Mouse (Mus musculus): ENCODE data around the gene Gabrb3. TPM values are rescaled to one million over a fixed set of nuclear protein-coding genes. Genes with fewer than 3 reads are reported as not detected.

The Gabrb3 gene
- 1.7 and 3.4 TPM in 2 replicates for polyA plus RNA-seq (2015; fragmentation: Nextera tagmentation; extraction: Ambion mirVana)

- no peak for ATAC-seq (ENCODE audit: insufficient number of reproducible peaks, low FRiP score, low TSS enrichment, low read depth)
- Histone ChIP-seq H3K9ac (no peak within 1 kb of the TSS), H3K4me1 (no peaks in the 10 kb centered on the region), H3K27ac (replicated peaks) (no peak within 1 kb of the TSS), H3K9me3 (replicated peaks) (no peaks in the 10 kb centered on the region), H3K36me3 (no peaks in the 10 kb centered on the region), H3K4me2 (replicated peaks) (no peak within 1 kb of the TSS), H3K4me3 (replicated peaks) (no peak within 1 kb of the TSS), H3K27me3 (no peaks in the 10 kb centered on the region)
- 81% methylated on average over 2 of the region's 2 CpGs for WGBS
Measured at GRCm38 (mm10) chr7:57419392-57419791, at the start of gene Gabrb3. Gabrb3 (plus strand) TSS chr7:57419692.

GRCm38 (mm10) chr7:57384112-57384511 is 35.4 kb upstream of the Gabrb3 start:
- no peak overlapping the region for H3K4me3 ChIP-seq (replicated peaks)
- H3K27ac ChIP-seq (replicated peaks), result no peak overlapping the region
- H3K9me3 ChIP-seq (replicated peaks), result no peaks in the 10 kb centered on the region
- no peak overlapping the region for H3K4me2 ChIP-seq (replicated peaks)
- 0 out of 2 replicates have a peak, but pooled peaks have one; percentile 39 for ATAC-seq (ENCODE audit: insufficient number of reproducible peaks, low FRiP score, low TSS enrichment, low read depth)
- H3K36me3 ChIP-seq, result no peaks in the 10 kb centered on the region
- H3K9ac ChIP-seq, result no peak overlapping the region
- H3K27me3 ChIP-seq, result peaks cover 29% of the 10 kb centered on the region
- WGBS, result 13% methylated on average over 4 of the region's 4 CpGs
- H3K4me1 ChIP-seq, result peaks cover 11% of the 10 kb centered on the region; the same call in 1 of the 2 replicates

DNA sequence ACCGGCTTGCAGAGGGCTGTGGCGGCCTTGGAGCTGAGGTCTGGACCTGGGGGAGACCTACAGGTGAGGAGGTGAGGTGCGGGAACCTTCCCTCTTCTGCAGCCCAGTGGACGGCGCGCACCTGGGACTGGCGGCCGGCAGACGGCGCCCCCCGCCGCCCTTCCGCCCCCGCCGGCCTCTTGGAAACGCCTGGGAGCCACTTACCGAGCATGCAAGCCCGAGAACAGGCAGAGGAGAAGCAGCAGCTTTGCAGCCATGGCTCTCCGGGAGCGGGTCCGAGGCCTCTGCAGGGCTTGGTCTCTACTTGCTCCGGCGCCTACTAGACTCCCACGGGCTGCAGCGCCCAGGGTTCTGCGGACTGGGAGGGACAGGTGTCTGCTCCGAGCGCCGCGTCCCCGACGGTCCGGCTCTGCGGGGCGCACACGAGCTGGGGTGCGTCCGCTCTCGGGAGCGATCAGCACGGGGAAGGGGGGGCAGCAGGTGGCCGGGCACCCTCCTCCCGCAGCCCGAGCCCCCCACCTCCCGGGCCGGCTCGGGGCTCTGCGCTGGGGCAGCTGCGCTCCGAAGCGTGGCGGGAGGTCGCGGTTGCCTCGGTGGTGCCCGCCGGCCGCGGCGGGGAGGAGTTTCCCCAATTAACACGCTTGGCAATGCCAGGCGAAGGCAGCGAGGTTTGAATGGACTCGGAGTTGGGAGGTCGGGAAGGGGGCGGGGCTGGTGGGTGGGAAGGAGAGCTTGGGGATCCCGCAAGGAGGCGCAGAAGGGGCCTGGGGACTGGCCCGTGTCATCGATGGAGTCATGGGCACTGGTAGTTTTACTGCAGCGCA is 32.8 kb upstream of the Gabrb3 start, which contains the start of gene Gabrg3:
Gene Gabrg3, minus strand, starts transcription at position 672 of the 824 bp plus-strand sequence.
- H3K27ac ChIP-seq (replicated peaks), result no peak within 1 kb of the TSS
- no peaks in the 10 kb centered on the region for H3K9me3 ChIP-seq (replicated peaks)
- peaks cover 11% of the 10 kb centered on the region; the same call in 1 of the 2 replicates for H3K4me1 ChIP-seq
- peak within 1 kb of the TSS; percentile 2; the same call in 1 of the 2 replicates for H3K9ac ChIP-seq
- peak within 1 kb of the TSS; percentile 88 for H3K4me2 ChIP-seq (replicated peaks)
- H3K36me3 ChIP-seq, result no peaks in the 10 kb centered on the region
- peaks cover 31% of the 10 kb centered on the region for H3K27me3 ChIP-seq
- peak within 1 kb of the TSS; percentile 49 for H3K4me3 ChIP-seq (replicated peaks)
- WGBS, result 2% methylated on average over 70 of the region's 71 CpGs
- ATAC-seq (ENCODE audit: insufficient number of reproducible peaks, low FRiP score, low TSS enrichment, low read depth), result peak; percentile 54; the same call in 1 of the 2 replicates

DNA sequence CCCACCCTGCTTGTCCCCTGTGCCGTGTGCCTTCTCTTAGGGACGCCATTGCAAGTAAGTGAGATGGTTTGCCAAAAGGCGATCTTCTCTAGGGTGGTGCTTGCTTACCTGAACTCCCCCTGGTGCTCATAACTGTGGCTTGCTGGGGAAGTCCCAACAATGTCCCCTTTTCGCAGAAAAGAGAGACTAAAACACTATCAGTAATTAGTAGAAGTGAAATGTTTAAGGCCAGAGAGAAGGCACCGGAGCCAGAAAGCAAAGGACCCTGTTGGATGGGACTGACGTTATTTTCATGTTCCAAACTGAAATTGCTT is 32.2 kb upstream of the Gabrb3 start:
- Histone ChIP-seq H3K36me3 (no peaks in the 10 kb centered on the region), H3K27ac (replicated peaks) (no peak overlapping the region), H3K27me3 (peaks cover 31% of the 10 kb centered on the region), H3K9me3 (replicated peaks) (no peaks in the 10 kb centered on the region), H3K4me3 (replicated peaks) (peak overlapping the region; percentile 49), H3K9ac (no peak overlapping the region), H3K4me1 (peaks cover 11% of the 10 kb centered on the region; the same call in 1 of the 2 replicates), H3K4me2 (replicated peaks) (peak overlapping the region; percentile 88)
- no peak for ATAC-seq (ENCODE audit: insufficient number of reproducible peaks, low FRiP score, low TSS enrichment, low read depth)
- WGBS, result 21% methylated on average over 6 of the region's 6 CpGs

- no peak overlapping the region for H3K9ac ChIP-seq
- H3K27ac ChIP-seq (replicated peaks), result no peak overlapping the region
- peaks cover 31% of the 10 kb centered on the region for H3K27me3 ChIP-seq
- H3K36me3 ChIP-seq, result no peaks in the 10 kb centered on the region
- H3K9me3 ChIP-seq (replicated peaks), result no peaks in the 10 kb centered on the region
- no peak for ATAC-seq (ENCODE audit: insufficient number of reproducible peaks, low FRiP score, low TSS enrichment, low read depth)
- H3K4me1 ChIP-seq, result peaks cover 11% of the 10 kb centered on the region; the same call in 1 of the 2 replicates
- H3K4me2 ChIP-seq (replicated peaks), result no peak overlapping the region
- 37% methylated on average over 4 of the region's 4 CpGs for WGBS
- H3K4me3 ChIP-seq (replicated peaks), result no peak overlapping the region
Measured at GRCm38 (mm10) chr7:57390046-57390445, 29.4 kb upstream of the Gabrb3 start.

GRCm38 (mm10) chr7:57393551-57393950 is 25.9 kb upstream of the Gabrb3 start:
- Histone ChIP-seq H3K36me3 (no peaks in the 10 kb centered on the region), H3K9me3 (replicated peaks) (no peaks in the 10 kb centered on the region), H3K4me3 (replicated peaks) (no peak overlapping the region), H3K4me1 (no peaks in the 10 kb centered on the region), H3K9ac (no peak overlapping the region), H3K4me2 (replicated peaks) (no peak overlapping the region), H3K27ac (replicated peaks) (no peak overlapping the region), H3K27me3 (peaks cover 4% of the 10 kb centered on the region; the same call in 1 of the 2 replicates)
- 81% methylated on average over 4 of the region's 4 CpGs for WGBS
- no peak for ATAC-seq (ENCODE audit: insufficient number of reproducible peaks, low FRiP score, low TSS enrichment, low read depth)

DNA sequence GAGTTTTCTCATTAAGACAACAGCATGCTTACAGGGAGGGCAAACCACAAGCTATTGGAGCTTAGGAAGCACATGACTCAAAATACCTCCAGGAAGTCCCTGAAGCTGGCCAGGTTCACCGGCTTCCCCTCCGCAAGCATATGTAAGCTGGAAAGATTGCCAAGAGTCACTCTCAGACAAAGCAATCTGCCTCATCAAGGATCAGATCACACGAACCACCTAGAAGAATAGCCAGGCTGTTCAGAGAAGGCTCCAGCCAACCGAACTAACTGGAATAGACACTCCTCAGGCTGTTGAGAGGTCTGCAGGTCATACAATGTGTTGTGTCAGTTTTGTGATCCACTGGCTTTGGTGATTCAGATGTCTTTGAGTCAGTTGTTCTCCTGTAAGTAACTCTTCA is 8.3 kb upstream of the Gabrb3 start:
- no peaks in the 10 kb centered on the region for H3K4me1 ChIP-seq
- no peak overlapping the region for H3K27ac ChIP-seq (replicated peaks)
- 73% methylated on average over 4 of the region's 4 CpGs for WGBS
- no peak overlapping the region for H3K4me3 ChIP-seq (replicated peaks)
- H3K9ac ChIP-seq, result no peak overlapping the region
- no peaks in the 10 kb centered on the region for H3K27me3 ChIP-seq
- no peak for ATAC-seq (ENCODE audit: insufficient number of reproducible peaks, low FRiP score, low TSS enrichment, low read depth)
- no peaks in the 10 kb centered on the region for H3K9me3 ChIP-seq (replicated peaks)
- no peak overlapping the region for H3K4me2 ChIP-seq (replicated peaks)
- no peaks in the 10 kb centered on the region for H3K36me3 ChIP-seq

DNA sequence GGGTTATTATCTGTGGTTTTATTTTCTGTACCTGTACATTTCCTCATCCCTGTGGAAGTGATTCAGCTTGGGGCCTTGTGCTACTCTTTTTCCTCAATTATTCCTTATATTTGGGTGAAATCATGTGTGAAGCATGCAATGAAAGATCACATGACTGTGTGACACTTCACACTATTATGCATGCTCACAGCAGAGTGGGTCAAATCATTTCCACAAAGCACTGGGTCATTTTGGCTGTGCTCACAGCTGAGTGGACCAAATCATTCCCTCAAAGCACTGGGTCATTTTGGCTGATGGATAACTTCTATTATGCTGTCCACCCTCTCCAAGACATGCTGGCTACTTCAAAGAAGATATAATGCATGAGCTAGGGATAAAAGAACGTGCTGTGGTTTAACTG is 6.6 kb upstream of the Gabrb3 start:
- Histone ChIP-seq H3K4me3 (replicated peaks) (no peak overlapping the region), H3K4me2 (replicated peaks) (no peak overlapping the region), H3K27me3 (no peaks in the 10 kb centered on the region), H3K9ac (no peak overlapping the region), H3K9me3 (replicated peaks) (no peaks in the 10 kb centered on the region), H3K4me1 (no peaks in the 10 kb centered on the region), H3K36me3 (no peaks in the 10 kb centered on the region), H3K27ac (replicated peaks) (no peak overlapping the region)
- WGBS, result 33% methylated on average over 1 of the region's 1 CpGs
- no peak for ATAC-seq (ENCODE audit: insufficient number of reproducible peaks, low FRiP score, low TSS enrichment, low read depth)

DNA sequence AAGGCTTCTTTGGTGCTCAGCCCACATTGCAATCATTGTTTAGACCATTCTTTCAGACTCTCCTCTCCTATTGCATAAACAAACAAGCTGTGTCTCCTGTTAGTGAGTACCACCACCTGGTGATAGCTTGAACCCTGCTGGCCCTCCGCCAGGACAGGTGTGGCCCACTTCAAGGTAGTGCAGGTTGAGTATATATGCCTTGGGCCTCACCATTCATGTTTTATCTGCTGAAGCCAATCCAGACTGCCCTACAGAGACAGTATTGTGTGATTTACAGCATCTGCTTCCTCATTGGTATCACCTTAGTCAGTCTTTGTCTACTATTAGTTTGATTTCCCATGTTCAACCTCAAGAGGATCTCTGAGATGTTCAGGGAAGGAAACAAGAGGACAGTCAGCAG is 1.6 kb downstream of the Gabrb3 start:
- ATAC-seq (ENCODE audit: insufficient number of reproducible peaks, low FRiP score, low TSS enrichment, low read depth), result no peak
- Histone ChIP-seq H3K9me3 (replicated peaks) (no peaks in the 10 kb centered on the region), H3K9ac (no peak overlapping the region), H3K36me3 (no peaks in the 10 kb centered on the region), H3K4me2 (replicated peaks) (no peak overlapping the region), H3K4me1 (no peaks in the 10 kb centered on the region), H3K4me3 (replicated peaks) (no peak overlapping the region), H3K27me3 (no peaks in the 10 kb centered on the region), H3K27ac (replicated peaks) (no peak overlapping the region)
- 92% methylated on average over 1 of the region's 1 CpGs for WGBS

DNA sequence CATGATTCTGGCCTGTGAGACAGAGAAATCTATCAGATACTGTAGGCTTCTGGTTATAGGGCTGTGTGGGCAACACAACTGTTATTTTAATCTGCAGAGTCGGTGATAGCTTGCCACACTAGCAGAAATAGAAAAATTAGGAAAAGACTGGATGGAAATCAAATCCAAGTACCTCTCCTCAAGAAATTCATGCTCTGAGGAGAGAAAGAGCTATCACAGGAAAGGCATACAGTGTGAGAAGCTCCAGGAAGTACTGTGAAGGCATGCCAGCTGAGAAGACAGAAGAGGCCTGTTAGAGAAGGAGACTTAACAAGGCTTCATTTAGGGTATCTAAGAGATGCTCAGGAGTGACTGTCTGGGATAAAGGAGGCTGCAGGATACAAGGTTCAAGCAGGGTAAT is 3.2 kb downstream of the Gabrb3 start:
- ATAC-seq (ENCODE audit: insufficient number of reproducible peaks, low FRiP score, low TSS enrichment, low read depth), result no peak
- H3K27ac ChIP-seq (replicated peaks), result no peak overlapping the region
- WGBS, result 81% methylated on average over 1 of the region's 1 CpGs
- H3K9me3 ChIP-seq (replicated peaks), result no peaks in the 10 kb centered on the region
- no peaks in the 10 kb centered on the region for H3K4me1 ChIP-seq
- H3K27me3 ChIP-seq, result no peaks in the 10 kb centered on the region
- H3K9ac ChIP-seq, result no peak overlapping the region
- H3K4me2 ChIP-seq (replicated peaks), result no peak overlapping the region
- no peaks in the 10 kb centered on the region for H3K36me3 ChIP-seq
- no peak overlapping the region for H3K4me3 ChIP-seq (replicated peaks)

DNA sequence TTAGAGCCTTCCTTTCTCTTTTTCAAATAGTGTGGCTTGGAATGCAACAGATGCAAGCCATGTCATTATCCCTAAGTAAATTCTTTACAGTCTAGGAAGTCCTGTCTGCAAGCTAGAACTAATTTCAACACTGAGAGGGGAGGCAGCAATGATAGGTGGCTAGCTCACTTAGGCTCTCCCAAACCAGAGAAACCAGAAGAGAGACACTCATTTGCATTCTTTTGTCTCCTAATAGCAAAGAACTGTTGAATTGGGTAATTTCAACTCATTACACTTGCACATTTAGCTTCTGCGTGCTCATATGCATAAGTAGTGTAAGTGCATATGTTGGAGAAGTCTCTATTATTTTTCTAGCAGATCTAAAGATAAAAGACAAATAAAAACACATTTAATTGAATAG is 28.7 kb downstream of the Gabrb3 start:
- ATAC-seq (ENCODE audit: insufficient number of reproducible peaks, low FRiP score, low TSS enrichment, low read depth), result no peak
- no peaks in the 10 kb centered on the region for H3K9me3 ChIP-seq (replicated peaks)
- no peak overlapping the region for H3K27ac ChIP-seq (replicated peaks)
- H3K9ac ChIP-seq, result no peak overlapping the region
- no peaks in the 10 kb centered on the region for H3K27me3 ChIP-seq
- no peaks in the 10 kb centered on the region for H3K36me3 ChIP-seq
- H3K4me1 ChIP-seq, result no peaks in the 10 kb centered on the region
- 71% methylated on average over 1 of the region's 1 CpGs for WGBS
- H3K4me3 ChIP-seq (replicated peaks), result no peak overlapping the region
- H3K4me2 ChIP-seq (replicated peaks), result no peak overlapping the region

DNA sequence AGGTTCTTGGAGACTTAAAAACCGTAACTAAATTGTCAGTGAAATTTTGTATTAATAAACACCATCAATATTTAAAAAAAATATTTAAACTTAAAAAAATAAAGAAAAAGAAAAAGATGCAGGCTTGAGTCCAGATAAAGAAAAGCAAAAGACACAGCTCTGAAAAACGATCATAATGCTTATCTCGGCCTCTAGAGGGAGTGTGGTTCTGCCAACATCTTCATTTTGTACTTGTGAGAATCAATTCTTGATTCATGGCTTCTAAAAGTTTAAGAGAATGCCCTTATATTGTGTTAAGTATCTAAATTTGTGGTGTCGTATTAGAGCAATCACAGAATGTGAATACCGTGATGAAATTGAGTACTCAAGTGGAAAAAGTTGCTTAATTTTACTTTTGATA is 40.9 kb downstream of the Gabrb3 start:
- 64% methylated on average over 5 of the region's 5 CpGs for WGBS

More for the DNA sequence above, 40.9 kb downstream of the Gabrb3 start:
- H3K27ac ChIP-seq (replicated peaks), result no peak overlapping the region
- H3K4me2 ChIP-seq (replicated peaks), result no peak overlapping the region
- H3K27me3 ChIP-seq, result no peaks in the 10 kb centered on the region
- no peaks in the 10 kb centered on the region for H3K4me1 ChIP-seq
- no peak for ATAC-seq (ENCODE audit: insufficient number of reproducible peaks, low FRiP score, low TSS enrichment, low read depth)
- H3K9me3 ChIP-seq (replicated peaks), result no peaks in the 10 kb centered on the region
- no peaks in the 10 kb centered on the region for H3K36me3 ChIP-seq
- H3K9ac ChIP-seq, result no peak overlapping the region
- H3K4me3 ChIP-seq (replicated peaks), result no peak overlapping the region
